Mouse (Mus musculus): ENCODE measurements around the gene B230118H07Rik. TPM values are rescaled to one million over a fixed set of nuclear protein-coding genes. Genes with fewer than 3 reads are reported as not detected.

Gene B230118H07Rik
- polyA plus RNA-seq, 1 experiment from 2014 or later = 50.7 TPM

DNA sequence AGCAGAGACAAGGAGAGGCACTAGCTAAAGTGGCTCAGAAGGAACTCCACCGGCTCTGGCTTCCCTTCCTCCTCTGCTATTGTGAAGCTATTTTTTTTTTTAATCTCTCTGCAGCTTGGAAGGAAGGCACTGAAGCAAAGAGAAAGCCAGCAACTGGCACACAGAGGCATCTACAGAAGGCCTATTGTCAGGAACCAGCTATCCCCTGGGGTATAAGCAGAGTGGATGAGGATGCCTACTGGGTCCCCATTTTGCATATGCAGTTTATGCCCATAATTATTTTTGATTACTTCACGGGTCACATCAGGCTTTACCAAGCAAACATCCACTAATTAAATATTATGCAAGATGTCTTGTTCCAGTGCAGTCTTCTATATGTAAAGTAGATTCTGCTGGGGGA, 115.6 kb downstream of the B230118H07Rik start:
- no peaks in the 10 kb centered on the region for H3K27me3 ChIP-seq (ENCODE audit: control insufficient read depth, insufficient read depth, low read depth, low read length)
- no peak overlapping the region for H3K27ac ChIP-seq (ENCODE audit: low read length)
- no peaks in the 10 kb centered on the region for H3K36me3 ChIP-seq (ENCODE audit: control insufficient read depth, insufficient read depth, low read length)
- no peaks in the 10 kb centered on the region for H3K9me3 ChIP-seq (replicated peaks; ENCODE audit: control insufficient read depth, low read length, poor library complexity, severe bottlenecking)
- no peak overlapping the region for H3K4me2 ChIP-seq (ENCODE audit: low read length)
- WGBS = 14% methylated on average over 2 of the region's 2 CpGs
- H3K4me3 ChIP-seq (ENCODE audit: low read depth, low read length) = no peak overlapping the region
- H3K9ac ChIP-seq (ENCODE audit: low read depth, low read length) = no peak overlapping the region
- H3K4me1 ChIP-seq (ENCODE audit: control insufficient read depth, insufficient read depth, low read length) = no peaks in the 10 kb centered on the region
- no peak for ATAC-seq

DNA sequence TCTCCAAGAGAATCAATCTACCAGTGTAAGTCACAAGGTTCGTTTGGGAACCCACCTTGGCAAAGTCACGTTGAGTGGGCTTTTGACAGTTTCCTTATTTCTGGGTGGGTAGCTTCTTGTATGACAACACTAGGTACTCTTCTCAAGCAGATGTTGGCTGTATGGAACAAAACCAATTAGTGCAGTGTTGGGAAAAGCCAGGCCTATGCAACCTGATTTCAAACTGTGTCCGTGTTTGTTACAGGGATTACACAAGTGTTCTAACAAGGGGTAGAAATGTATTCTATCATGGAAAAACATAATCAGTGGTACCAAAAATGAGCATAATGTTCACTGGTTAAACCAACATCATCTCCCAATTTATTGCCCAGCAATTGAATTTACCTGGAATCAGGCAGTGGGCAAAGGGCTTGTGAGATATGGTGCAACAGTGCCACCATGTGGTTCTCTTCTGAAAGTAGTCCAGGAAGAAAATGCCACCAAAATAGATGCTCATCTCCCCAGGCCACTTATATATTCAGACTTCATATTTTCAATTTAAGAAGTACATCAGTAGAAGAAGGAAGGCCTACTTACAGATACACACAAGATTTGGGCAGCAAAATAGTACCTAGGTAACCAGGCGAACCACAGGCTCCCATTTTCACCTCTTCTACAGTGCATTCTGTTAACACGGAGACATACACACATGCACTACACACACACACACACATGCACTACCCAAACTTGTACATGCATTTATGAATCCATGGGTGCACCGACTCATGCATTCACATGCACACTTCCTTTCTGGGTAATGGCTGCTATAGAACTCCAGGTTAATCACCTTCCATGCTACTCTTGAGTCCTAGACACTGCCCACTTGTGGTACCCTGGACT, 123.6 kb downstream of the B230118H07Rik start:
- no peak overlapping the region for H3K9ac ChIP-seq (ENCODE audit: low read depth, low read length)
- no peak overlapping the region for H3K4me3 ChIP-seq (ENCODE audit: low read depth, low read length)

DNA sequence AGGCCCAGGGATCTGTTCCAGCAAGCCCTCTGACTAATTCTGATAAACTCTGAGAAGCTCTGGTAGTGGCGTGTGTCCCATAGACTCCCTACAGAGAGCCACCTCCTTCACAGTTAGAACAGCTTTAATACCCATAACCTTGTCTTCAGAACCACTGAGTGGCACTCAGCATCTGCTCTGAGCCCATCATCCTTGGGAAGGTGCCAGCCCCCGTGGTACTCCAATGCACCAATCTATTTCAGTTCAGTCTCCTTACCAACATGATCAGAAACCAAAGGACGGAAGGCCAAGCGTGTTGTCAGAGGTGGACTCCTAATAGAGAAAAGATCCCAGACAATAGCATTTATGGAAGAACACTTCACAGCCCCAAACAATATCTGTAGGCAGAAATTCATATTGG, 124.2 kb downstream of the B230118H07Rik start:
- ATAC-seq = no peak
- no peak overlapping the region for H3K9ac ChIP-seq (ENCODE audit: low read depth, low read length)
- H3K4me3 ChIP-seq (ENCODE audit: low read depth, low read length) = no peak overlapping the region
- no peak overlapping the region for H3K4me2 ChIP-seq (ENCODE audit: low read length)
- no peak overlapping the region for H3K27ac ChIP-seq (ENCODE audit: low read length)
- H3K9me3 ChIP-seq (replicated peaks; ENCODE audit: control insufficient read depth, low read length, poor library complexity, severe bottlenecking) = no peaks in the 10 kb centered on the region
- no peaks in the 10 kb centered on the region for H3K36me3 ChIP-seq (ENCODE audit: control insufficient read depth, insufficient read depth, low read length)
- H3K4me1 ChIP-seq (ENCODE audit: control insufficient read depth, insufficient read depth, low read length) = no peaks in the 10 kb centered on the region
- no peaks in the 10 kb centered on the region for H3K27me3 ChIP-seq (ENCODE audit: control insufficient read depth, insufficient read depth, low read depth, low read length)
- WGBS = 87% methylated on average over 4 of the region's 4 CpGs

More for the DNA sequence above, 123.6 kb downstream of the B230118H07Rik start:
- H3K27me3 ChIP-seq (ENCODE audit: control insufficient read depth, insufficient read depth, low read depth, low read length) = no peaks in the 10 kb centered on the region
- no peak overlapping the region for H3K27ac ChIP-seq (ENCODE audit: low read length)
- H3K36me3 ChIP-seq (ENCODE audit: control insufficient read depth, insufficient read depth, low read length) = no peaks in the 10 kb centered on the region
- ATAC-seq = peak; percentile 82
- 69% methylated on average over 6 of the region's 6 CpGs for WGBS
- no peaks in the 10 kb centered on the region for H3K9me3 ChIP-seq (replicated peaks; ENCODE audit: control insufficient read depth, low read length, poor library complexity, severe bottlenecking)
- no peak overlapping the region for H3K4me2 ChIP-seq (ENCODE audit: low read length)
- H3K4me1 ChIP-seq (ENCODE audit: control insufficient read depth, insufficient read depth, low read length) = no peaks in the 10 kb centered on the region

DNA sequence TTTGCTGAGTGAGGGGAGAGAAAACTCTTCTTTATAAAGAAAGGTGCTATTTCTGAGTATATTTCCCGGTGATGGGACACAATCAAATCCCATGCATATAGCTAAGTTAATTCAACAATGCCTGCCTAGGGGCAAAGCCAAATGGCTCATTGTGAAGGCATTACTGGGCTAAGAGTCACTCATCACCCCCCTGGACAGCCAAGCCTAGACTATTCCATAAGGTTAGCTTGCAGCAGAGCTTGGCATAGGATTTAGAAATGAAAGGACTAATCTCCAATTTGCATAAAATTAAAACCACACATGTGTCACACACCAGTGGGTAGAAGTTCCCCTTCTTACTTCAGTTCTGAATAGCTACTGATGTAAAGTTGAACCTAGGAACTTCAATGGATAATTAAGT, 128.8 kb downstream of the B230118H07Rik start:
- Histone ChIP-seq H3K27ac (ENCODE audit: low read length) (no peak overlapping the region), H3K4me3 (ENCODE audit: low read depth, low read length) (no peak overlapping the region), H3K9ac (ENCODE audit: low read depth, low read length) (no peak overlapping the region), H3K4me2 (ENCODE audit: low read length) (no peak overlapping the region), H3K9me3 (replicated peaks; ENCODE audit: control insufficient read depth, low read length, poor library complexity, severe bottlenecking) (no peaks in the 10 kb centered on the region), H3K36me3 (ENCODE audit: control insufficient read depth, insufficient read depth, low read length) (no peaks in the 10 kb centered on the region), H3K4me1 (ENCODE audit: control insufficient read depth, insufficient read depth, low read length) (no peaks in the 10 kb centered on the region), H3K27me3 (ENCODE audit: control insufficient read depth, insufficient read depth, low read depth, low read length) (no peaks in the 10 kb centered on the region)
- ATAC-seq = no peak
- 34% methylated on average over 1 of the region's 1 CpGs for WGBS

DNA sequence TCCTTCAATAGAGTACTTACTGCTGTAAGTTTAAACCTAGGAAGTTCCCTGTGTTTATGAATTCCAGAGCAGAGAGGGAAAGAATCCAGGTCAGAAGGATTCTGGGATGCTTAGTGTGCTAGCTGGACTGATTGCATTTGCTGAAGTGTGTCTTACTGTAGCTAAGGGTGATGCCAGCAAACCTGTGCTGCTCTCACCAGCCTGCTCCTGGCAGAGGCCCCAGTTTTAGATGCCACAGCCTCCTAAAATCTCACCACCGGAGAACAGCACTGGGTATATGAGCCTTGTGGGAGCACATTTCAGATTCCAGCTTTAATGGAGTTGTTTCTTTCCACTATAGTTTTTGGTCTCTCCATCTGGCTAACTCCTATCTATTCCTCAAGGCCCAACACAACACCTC, 129.4 kb downstream of the B230118H07Rik start:
- no peak for ATAC-seq
- Histone ChIP-seq H3K4me1 (ENCODE audit: control insufficient read depth, insufficient read depth, low read length) (no peaks in the 10 kb centered on the region), H3K4me3 (ENCODE audit: low read depth, low read length) (no peak overlapping the region), H3K9ac (ENCODE audit: low read depth, low read length) (no peak overlapping the region), H3K27me3 (ENCODE audit: control insufficient read depth, insufficient read depth, low read depth, low read length) (no peaks in the 10 kb centered on the region), H3K36me3 (ENCODE audit: control insufficient read depth, insufficient read depth, low read length) (no peaks in the 10 kb centered on the region), H3K4me2 (ENCODE audit: low read length) (no peak overlapping the region), H3K27ac (ENCODE audit: low read length) (no peak overlapping the region), H3K9me3 (replicated peaks; ENCODE audit: control insufficient read depth, low read length, poor library complexity, severe bottlenecking) (no peaks in the 10 kb centered on the region)
- 100% methylated on average over 1 of the region's 1 CpGs for WGBS

Other genes starting within 250 kb of the B230118H07Rik start
- 0.11 TPM in 1 of 2 replicates, not detected in the other for gene Rag2, start 24.8 kb downstream of the B230118H07Rik start, polyA plus RNA-seq (2015; fragmentation: Nextera tagmentation; extraction: Ambion mirVana)
- gene Rag1, start within 50 bp of the B230118H07Rik start, polyA plus RNA-seq (2015; fragmentation: Nextera tagmentation; extraction: Ambion mirVana) = 0.13 and 0.16 TPM in 2 replicates
- 5.2 and 6.8 TPM in 2 replicates for gene Traf6, start 28.9 kb upstream of the B230118H07Rik start, polyA plus RNA-seq (2015; fragmentation: Nextera tagmentation; extraction: Ambion mirVana)
- gene Prr5l, start 233.5 kb upstream of the B230118H07Rik start, polyA plus RNA-seq (2015; fragmentation: Nextera tagmentation; extraction: Ambion mirVana) = 4.6 and 4.7 TPM in 2 replicates
- 105 and 119 TPM in 2 replicates for gene Commd9, start 236.7 kb upstream of the B230118H07Rik start, polyA plus RNA-seq (2015; fragmentation: Nextera tagmentation; extraction: Ambion mirVana)